Mouse (Mus musculus): ENCODE measurements around the gene Scd4. TPM values are rescaled to one million over a fixed set of nuclear protein-coding genes. Genes with fewer than 3 reads are reported as not detected.

Scd4 gene
- polyA plus RNA-seq, 1 experiment from 2014 or later: 0.13 TPM

DNA sequence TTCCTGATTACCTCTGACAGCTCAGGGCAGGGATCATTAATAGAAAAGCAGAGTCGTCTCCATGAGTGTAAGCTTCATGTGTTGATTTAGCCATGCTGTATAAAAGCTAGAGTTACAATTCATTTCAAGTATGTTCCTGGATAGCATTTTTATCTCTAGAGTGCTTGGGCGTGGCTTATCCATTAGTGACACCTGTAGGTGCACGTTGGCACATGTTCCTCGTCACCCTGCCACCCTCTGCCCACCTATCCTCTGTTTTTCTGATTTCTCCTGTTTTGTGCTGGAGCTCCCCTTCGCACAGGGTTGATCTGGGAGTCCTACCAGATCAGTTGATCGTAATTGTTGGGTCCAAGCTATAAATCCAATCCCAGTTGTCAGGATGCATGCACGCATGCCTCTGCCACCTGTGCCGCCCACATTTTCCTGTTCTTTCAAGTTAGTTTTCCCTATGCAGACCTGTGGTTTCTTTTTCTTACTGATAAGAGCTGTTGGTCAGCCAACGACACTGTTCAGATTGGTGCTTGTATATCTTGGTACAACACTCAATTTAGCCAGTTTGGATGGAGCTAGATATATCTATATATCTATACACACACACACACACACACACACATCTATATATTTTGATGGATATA, 31.1 kb upstream of the Scd4 start:
- Histone ChIP-seq H3K4me2 (replicated peaks) (0 out of 2 replicates have a peak overlapping the region, but pooled peaks have one; percentile 100), H3K4me3 (no peak overlapping the region), H3K27ac (no peak overlapping the region), H3K9me3 (no peaks in the 10 kb centered on the region), H3K9ac (no peak overlapping the region), H3K4me1 (peaks cover 80% of the 10 kb centered on the region), H3K27me3 (no peaks in the 10 kb centered on the region), H3K36me3 (peaks cover 99% of the 10 kb centered on the region)
- no peak for ATAC-seq (ENCODE audit: low FRiP score, low read depth)
- WGBS: 73% methylated on average over 9 of the region's 9 CpGs

DNA sequence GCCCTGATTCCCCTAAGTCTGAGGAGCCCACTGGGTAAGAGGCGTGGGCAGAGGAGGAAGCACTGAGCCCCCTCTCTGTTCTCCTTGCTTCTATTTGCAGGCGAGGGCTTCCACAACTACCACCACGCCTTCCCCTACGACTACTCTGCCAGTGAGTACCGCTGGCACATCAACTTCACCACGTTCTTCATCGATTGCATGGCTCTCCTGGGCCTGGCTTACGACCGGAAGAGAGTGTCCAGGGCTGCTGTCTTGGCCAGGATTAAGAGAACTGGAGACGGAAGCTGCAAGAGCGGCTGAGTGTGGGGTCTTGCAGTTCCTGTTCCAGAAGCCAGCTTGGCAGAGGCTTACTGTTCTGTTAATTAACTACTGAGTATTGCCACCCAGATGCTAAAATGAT, 30.0 kb upstream of the Scd4 start:
- ATAC-seq (ENCODE audit: low FRiP score, low read depth): no peak
- WGBS: 86% methylated on average over 11 of the region's 11 CpGs
- Histone ChIP-seq H3K4me2 (replicated peaks) (no peak overlapping the region), H3K4me1 (peaks cover 69% of the 10 kb centered on the region), H3K9ac (no peak overlapping the region), H3K4me3 (no peak overlapping the region), H3K27ac (no peak overlapping the region; the same call in 1 of the 2 replicates), H3K36me3 (peaks cover 99% of the 10 kb centered on the region), H3K27me3 (no peaks in the 10 kb centered on the region), H3K9me3 (no peaks in the 10 kb centered on the region)

DNA sequence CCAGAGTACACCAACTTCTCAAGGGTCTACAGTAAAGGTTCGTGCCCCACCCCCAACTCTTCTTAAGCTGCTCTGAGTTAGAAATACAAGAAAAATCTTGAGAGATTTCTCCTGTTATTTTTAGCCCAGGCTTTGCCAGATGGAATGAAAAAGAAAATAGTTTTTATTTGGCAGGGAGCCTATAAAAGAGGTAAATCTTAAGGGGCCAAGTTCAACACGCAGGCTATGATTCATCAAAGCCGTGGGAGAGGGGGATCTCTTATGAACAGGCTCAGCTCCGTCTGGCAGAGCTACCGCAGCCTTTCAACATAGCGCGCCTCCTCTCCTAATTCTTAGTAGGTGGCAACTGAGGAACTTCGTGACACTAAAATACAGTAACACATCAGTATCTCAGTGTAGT, 29.4 kb upstream of the Scd4 start:
- H3K9ac ChIP-seq: no peak overlapping the region
- peaks cover 63% of the 10 kb centered on the region for H3K4me1 ChIP-seq
- H3K27me3 ChIP-seq: no peaks in the 10 kb centered on the region
- no peak overlapping the region for H3K4me3 ChIP-seq
- no peak for ATAC-seq (ENCODE audit: low FRiP score, low read depth)
- H3K4me2 ChIP-seq (replicated peaks): no peak overlapping the region
- H3K9me3 ChIP-seq: no peaks in the 10 kb centered on the region
- WGBS: 68% methylated on average over 8 of the region's 8 CpGs
- no peak overlapping the region for H3K27ac ChIP-seq
- peaks cover 99% of the 10 kb centered on the region for H3K36me3 ChIP-seq

DNA sequence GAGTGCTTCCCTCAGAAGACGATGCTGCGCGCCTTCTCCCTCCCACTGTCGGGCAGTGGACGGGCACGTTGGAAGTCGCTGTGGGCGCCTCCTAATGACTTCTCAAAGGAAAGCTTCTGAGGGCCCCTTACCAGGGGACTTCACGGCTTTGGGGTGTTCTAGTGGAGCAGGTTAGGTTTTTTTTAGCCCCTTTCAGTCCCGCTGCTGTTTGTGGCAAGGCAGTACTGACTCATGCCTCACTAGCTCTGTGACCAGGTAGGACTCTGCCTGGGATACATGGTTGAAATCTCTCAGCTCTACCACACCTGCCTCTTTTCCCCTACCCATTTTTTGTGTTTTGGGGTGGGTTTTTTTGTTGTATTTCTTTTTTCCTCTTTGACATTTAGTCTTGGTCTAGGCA, 28.5 kb upstream of the Scd4 start:
- Histone ChIP-seq H3K4me2 (replicated peaks) (no peak overlapping the region), H3K4me3 (no peak overlapping the region), H3K36me3 (peaks cover 98% of the 10 kb centered on the region), H3K27me3 (no peaks in the 10 kb centered on the region), H3K4me1 (peaks cover 53% of the 10 kb centered on the region), H3K9ac (no peak overlapping the region), H3K27ac (no peak overlapping the region), H3K9me3 (no peaks in the 10 kb centered on the region)
- 88% methylated on average over 10 of the region's 10 CpGs for WGBS
- ATAC-seq (ENCODE audit: low FRiP score, low read depth): no peak

DNA sequence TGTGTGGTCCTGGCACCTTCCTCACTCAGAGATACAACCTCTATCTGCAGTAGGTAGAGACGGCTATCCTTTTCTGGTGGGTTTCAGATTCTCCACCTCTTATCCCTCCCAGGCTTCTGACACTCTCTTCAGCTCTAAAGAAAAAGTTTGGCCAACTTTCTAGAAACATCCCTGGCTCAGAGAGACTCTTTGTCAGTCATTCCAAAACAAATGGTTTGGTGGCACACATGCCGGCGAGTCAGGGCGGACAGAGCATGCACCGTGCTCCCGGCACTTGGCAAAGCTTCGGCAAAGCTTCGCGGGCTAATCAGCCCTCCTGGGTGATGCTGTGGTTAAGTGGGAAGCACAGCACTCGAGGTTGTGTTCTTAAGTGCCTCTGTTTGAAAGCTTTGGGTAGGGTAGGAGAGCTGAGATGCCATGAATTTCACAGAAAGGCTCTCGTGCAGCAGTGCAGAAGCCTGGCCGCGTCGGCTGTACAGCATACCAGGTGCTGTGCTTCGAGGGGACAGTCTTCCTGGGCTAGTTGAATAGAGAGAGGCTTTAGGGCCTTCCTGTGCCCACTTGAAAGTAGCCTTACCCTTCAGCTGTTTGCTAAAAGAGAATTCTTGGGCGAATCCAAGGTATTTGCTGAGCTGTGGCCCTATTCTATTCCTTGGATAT, 27.9 kb upstream of the Scd4 start:
- Histone ChIP-seq H3K27ac (no peak overlapping the region), H3K4me1 (peaks cover 48% of the 10 kb centered on the region), H3K4me3 (no peak overlapping the region), H3K36me3 (peaks cover 94% of the 10 kb centered on the region), H3K9ac (no peak overlapping the region), H3K9me3 (no peaks in the 10 kb centered on the region), H3K27me3 (no peaks in the 10 kb centered on the region), H3K4me2 (replicated peaks) (no peak overlapping the region)
- 90% methylated on average over 16 of the region's 16 CpGs for WGBS
- no peak for ATAC-seq (ENCODE audit: low FRiP score, low read depth)

DNA sequence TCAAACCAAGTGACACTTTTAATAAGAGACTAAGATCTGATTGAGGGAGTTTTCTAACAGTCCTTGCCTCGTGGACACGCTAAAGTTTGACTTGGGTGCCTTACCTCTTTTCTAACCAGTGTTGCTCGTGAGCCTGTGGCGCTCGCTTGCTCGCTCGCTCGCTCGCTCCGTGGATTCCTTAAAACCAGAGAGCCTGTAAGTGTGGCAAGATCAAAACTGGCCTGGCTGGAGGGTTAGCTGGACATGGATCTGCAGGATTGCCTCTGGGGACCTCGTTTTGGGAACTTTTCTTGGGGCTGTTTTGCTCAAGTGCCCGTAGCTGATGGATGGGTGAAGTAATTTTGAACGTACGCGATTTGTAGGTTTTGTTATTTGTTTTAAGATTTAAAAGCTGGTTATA, 27.2 kb upstream of the Scd4 start:
- no peak overlapping the region for H3K4me2 ChIP-seq (replicated peaks)
- WGBS: 86% methylated on average over 15 of the region's 15 CpGs
- no peak overlapping the region for H3K27ac ChIP-seq
- no peak overlapping the region for H3K4me3 ChIP-seq
- ATAC-seq (ENCODE audit: low FRiP score, low read depth): no peak
- H3K9ac ChIP-seq: no peak overlapping the region
- H3K27me3 ChIP-seq: no peaks in the 10 kb centered on the region
- peaks cover 41% of the 10 kb centered on the region for H3K4me1 ChIP-seq
- peaks cover 86% of the 10 kb centered on the region for H3K36me3 ChIP-seq
- no peaks in the 10 kb centered on the region for H3K9me3 ChIP-seq

DNA sequence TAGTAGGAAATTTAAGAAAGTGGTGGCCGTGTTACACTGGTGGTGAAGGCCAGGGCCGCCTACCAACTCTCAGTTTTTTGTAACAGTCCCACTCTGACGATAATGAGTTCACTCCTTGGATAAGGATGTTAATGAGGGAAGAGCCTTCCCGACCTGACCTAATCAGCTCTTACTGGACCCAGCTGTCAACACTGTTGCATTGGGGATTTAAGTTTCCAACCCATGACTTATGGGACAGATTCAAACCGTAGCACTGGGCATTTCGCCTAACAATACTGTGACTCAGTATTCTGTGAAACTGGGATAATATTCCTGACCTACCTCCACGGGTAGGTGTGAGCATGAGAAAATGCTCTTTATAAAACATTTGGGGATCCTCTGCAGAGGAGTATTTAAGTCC, 26.7 kb upstream of the Scd4 start:
- no peak for ATAC-seq (ENCODE audit: low FRiP score, low read depth)
- H3K4me1 ChIP-seq: peaks cover 36% of the 10 kb centered on the region
- H3K9me3 ChIP-seq: no peaks in the 10 kb centered on the region
- H3K9ac ChIP-seq: no peak overlapping the region
- no peak overlapping the region for H3K4me3 ChIP-seq
- peaks cover 82% of the 10 kb centered on the region for H3K36me3 ChIP-seq
- H3K27ac ChIP-seq: no peak overlapping the region
- H3K4me2 ChIP-seq (replicated peaks): no peak overlapping the region
- 78% methylated on average over 7 of the region's 7 CpGs for WGBS
- no peaks in the 10 kb centered on the region for H3K27me3 ChIP-seq

DNA sequence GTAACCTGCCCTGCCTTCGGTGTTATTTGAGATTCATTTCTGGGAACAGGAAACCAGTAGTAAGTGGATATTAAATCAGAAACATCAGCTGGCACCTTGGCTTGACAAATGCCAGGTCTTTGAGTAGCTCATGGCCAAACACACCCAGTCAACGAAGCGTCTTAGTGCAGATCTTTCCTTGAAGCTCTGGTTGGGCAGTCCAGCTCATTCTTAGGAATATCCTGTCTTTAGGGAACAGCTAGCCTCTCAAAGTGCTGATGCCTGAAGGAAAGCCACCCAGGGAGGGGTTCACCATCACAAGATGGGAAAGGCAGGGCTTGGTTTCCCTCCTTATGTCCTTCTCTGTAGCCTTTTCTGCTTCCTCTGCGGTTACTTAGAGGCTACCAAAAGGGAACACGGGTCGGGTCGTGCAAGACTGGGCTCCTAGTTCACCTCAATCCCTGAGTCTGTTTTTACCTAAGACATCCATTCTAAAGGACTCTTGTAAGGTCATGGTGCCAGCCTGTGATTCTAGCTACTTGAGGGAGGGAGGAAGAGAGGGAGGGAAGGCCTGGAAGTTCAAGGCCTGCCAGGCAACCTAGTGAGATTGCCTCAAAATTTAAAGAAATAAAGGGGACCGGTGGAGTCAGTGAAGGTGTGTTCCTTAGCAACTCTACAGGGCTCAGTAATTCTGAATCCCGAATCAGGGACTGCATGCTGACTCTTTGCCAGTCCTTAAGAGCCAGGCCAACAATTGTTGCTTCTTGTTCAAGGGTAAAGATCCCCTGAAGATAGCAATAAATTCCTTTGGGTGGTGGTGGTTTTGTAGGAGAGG, 25.6 kb upstream of the Scd4 start:
- Histone ChIP-seq H3K27me3 (no peaks in the 10 kb centered on the region), H3K4me1 (peaks cover 27% of the 10 kb centered on the region), H3K36me3 (peaks cover 71% of the 10 kb centered on the region), H3K9me3 (no peaks in the 10 kb centered on the region), H3K4me2 (replicated peaks) (no peak overlapping the region), H3K27ac (no peak overlapping the region), H3K9ac (no peak overlapping the region), H3K4me3 (no peak overlapping the region)
- ATAC-seq (ENCODE audit: low FRiP score, low read depth): no peak
- WGBS: 78% methylated on average over 9 of the region's 9 CpGs

DNA sequence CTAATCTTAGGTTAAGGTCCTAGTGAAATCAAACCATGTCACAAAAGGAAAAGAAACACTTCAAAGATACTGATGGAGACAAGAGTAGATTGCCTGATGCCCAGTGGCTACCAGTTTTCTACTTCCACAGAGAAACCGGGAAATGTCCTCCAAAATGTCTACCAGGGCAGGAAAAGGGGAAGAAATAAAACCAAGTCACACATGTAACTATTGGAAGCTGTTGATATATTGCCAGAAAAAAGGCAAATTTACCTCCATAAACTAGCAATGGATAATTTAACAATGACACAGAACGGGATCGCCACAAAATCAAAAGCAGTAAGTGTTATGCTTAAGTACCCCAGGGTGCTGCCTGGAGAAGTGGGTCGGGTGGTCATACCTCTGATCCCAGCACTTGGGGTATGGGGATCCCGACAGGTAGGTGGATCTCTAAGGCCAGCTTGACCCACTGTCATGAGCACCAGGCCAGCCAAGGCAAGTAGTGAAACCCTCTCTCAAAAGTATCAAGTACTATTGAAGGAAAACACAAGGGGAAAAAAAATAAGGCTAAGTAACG, 24.9 kb upstream of the Scd4 start:
- H3K36me3 ChIP-seq: peaks cover 64% of the 10 kb centered on the region
- WGBS: 78% methylated on average over 6 of the region's 6 CpGs

DNA sequence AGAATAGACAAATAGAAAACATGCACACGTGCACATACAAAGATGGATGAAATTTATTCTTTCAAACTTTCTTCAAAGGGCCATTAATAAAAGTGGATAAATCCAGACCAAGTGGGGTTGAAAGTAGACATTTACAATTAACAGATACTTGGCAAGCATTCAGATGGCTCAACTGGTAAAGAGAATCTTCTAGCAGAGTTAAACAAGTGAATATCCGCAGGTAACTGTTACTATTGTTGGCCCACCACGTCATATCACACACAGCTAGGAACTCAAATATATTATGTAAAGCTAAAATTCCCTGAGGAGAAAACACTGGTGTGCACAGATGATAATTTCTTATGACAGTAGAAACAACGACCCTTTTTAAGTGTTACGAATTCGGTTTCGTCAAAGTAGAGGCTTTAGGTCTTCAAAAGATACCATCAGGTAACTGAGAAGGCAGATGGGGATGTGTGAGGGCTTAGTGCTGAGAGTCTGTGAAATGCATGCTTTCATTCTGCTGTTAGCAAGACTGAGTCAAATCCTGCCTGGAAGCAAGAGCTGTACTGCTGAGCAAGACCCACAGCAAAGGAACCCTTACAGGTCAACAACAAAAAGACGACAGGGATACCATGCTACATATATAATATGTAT, 24.2 kb upstream of the Scd4 start:
- no peaks in the 10 kb centered on the region for H3K9me3 ChIP-seq
- H3K36me3 ChIP-seq: peaks cover 57% of the 10 kb centered on the region
- 87% methylated on average over 8 of the region's 8 CpGs for WGBS

More for the DNA sequence above, 24.9 kb upstream of the Scd4 start:
- Histone ChIP-seq H3K27ac (no peak overlapping the region), H3K9ac (no peak overlapping the region), H3K4me3 (no peak overlapping the region), H3K4me2 (replicated peaks) (no peak overlapping the region), H3K27me3 (no peaks in the 10 kb centered on the region), H3K4me1 (peaks cover 21% of the 10 kb centered on the region; the same call in 1 of the 2 replicates), H3K9me3 (no peaks in the 10 kb centered on the region)
- no peak for ATAC-seq (ENCODE audit: low FRiP score, low read depth)

DNA sequence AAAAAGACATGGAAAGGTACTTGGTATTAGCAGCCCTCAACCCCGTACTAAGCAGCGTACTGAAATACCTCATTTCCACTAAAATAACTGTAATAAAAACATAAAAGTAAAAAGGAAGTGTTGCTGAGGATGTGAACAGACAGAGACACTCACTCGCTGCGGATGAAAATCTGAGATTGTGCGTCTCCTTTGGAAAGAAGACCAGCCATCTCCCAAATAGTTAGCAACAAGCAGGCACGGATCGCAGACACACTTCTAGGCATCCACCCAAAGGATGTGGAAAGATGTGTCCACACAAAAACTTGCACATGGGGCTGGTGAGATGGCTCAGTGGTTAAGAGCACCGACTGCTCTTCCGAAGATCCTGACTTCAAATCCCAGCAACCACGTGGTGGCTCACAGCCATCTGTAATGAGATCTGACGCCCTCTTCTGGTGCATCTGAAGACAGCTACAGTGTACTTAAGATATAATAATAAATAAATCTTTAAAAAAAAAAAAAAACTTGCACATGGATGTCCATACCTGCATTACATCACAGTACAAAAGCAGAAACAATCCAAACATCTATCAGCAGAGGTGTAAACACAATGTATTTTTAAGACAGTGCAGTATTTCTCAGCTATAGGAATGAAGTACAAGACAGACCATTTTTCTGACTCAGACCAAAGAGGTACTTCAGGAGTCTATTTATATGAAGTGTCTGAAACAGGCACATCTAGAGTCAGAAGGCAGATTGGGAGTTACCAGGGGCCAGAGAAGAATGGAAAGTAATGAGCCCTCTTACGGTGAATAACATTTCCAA, 23.3 kb upstream of the Scd4 start:
- no peaks in the 10 kb centered on the region for H3K9me3 ChIP-seq
- no peaks in the 10 kb centered on the region for H3K27me3 ChIP-seq
- H3K27ac ChIP-seq: no peak overlapping the region
- H3K4me1 ChIP-seq: peaks cover 11% of the 10 kb centered on the region
- 78% methylated on average over 12 of the region's 12 CpGs for WGBS
- H3K9ac ChIP-seq: no peak overlapping the region
- H3K4me2 ChIP-seq (replicated peaks): no peak overlapping the region
- H3K4me3 ChIP-seq: no peak overlapping the region
- H3K36me3 ChIP-seq: peaks cover 48% of the 10 kb centered on the region
- ATAC-seq (ENCODE audit: low FRiP score, low read depth): no peak

More for the DNA sequence above, 24.2 kb upstream of the Scd4 start:
- Histone ChIP-seq H3K27me3 (no peaks in the 10 kb centered on the region), H3K4me3 (no peak overlapping the region), H3K4me2 (replicated peaks) (no peak overlapping the region), H3K9ac (no peak overlapping the region), H3K27ac (no peak overlapping the region), H3K4me1 (peaks cover 14% of the 10 kb centered on the region; the same call in 1 of the 2 replicates)
- ATAC-seq (ENCODE audit: low FRiP score, low read depth): no peak

Measured in limb, embryonic 13.5 days (tissue).